Mouse (Mus musculus) heart, adult 2 months (tissue): ENCODE data around the gene Gigyf2.

Source experiments
- CTCF ChIP-seq: fragments of 200-600 bp; IDR thresholded peaks from 2 replicates; pipeline ENCODE4 v1.8.1; 2022; ENCODE audit warnings: antibody characterized with exemption, mild to moderate bottlenecking, moderate library complexity
- EP300 ChIP-seq: fragments of 200-500 bp; IDR thresholded peaks from 2 replicates; pipeline ENCODE4 v1.6.1; 2011; ENCODE audit warnings: low read depth, low read length, control low read depth; ENCODE audit not compliant: insufficient read depth

- TF ChIP-seq CTCF = no peak
- TF ChIP-seq EP300 = no peak
Observed at GRCm38 (mm10) chr1:87381152-87381551, 54.4 kb downstream of the Gigyf2 start.
